Mouse (Mus musculus): ENCODE results near the gene Ggta1. TPM values are rescaled to one million over a fixed set of nuclear protein-coding genes. Genes with fewer than 3 reads are reported as not detected.

The Ggta1 gene
- polyA plus RNA-seq, 1 experiment from 2014 or later, result 6.1 TPM

GRCm38 (mm10) chr2:35398184-35398828, 64.7 kb downstream of the Ggta1 start:
- no peak overlapping the region for H3K4me3 ChIP-seq (ENCODE audit: low read depth, low read length)
- H3K27ac ChIP-seq (ENCODE audit: low read length), result no peak overlapping the region
- H3K36me3 ChIP-seq (ENCODE audit: control insufficient read depth, insufficient read depth, low read length), result no peaks in the 10 kb centered on the region
- no peak overlapping the region for H3K9ac ChIP-seq (ENCODE audit: low read depth, low read length)
- H3K4me2 ChIP-seq (ENCODE audit: low read length), result no peak overlapping the region
- no peaks in the 10 kb centered on the region for H3K9me3 ChIP-seq (replicated peaks; ENCODE audit: control insufficient read depth, low read length, poor library complexity, severe bottlenecking)
- WGBS, result 82% methylated on average over 6 of the region's 6 CpGs
- H3K27me3 ChIP-seq (ENCODE audit: control insufficient read depth, insufficient read depth, low read depth, low read length), result no peaks in the 10 kb centered on the region
- H3K4me1 ChIP-seq (ENCODE audit: control insufficient read depth, insufficient read depth, low read length), result no peaks in the 10 kb centered on the region
- no peak for ATAC-seq

- WGBS, result 51% methylated on average over 11 of the region's 11 CpGs
- ATAC-seq, result peak; percentile 51; the same call in 1 of the 2 replicates
- H3K4me2 ChIP-seq (ENCODE audit: low read length), result no peak overlapping the region
These were observed 65.3 kb downstream of the Ggta1 start for GRCm38 (mm10) chr2:35397590-35398173.

GRCm38 (mm10) chr2:35397096-35397495, 65.9 kb downstream of the Ggta1 start, which contains the start of gene 4930402F06Rik:
4930402F06Rik (minus strand) TSS chr2:35397175.
- H3K4me3 ChIP-seq (ENCODE audit: low read depth, low read length), result no peak within 1 kb of the TSS
- H3K9ac ChIP-seq (ENCODE audit: low read depth, low read length), result no peak within 1 kb of the TSS
- H3K4me2 ChIP-seq (ENCODE audit: low read length), result no peak within 1 kb of the TSS
- no peaks in the 10 kb centered on the region for H3K27me3 ChIP-seq (ENCODE audit: control insufficient read depth, insufficient read depth, low read depth, low read length)
- H3K4me1 ChIP-seq (ENCODE audit: control insufficient read depth, insufficient read depth, low read length), result no peaks in the 10 kb centered on the region
- WGBS, result 53% methylated on average over 5 of the region's 5 CpGs
- no peaks in the 10 kb centered on the region for H3K36me3 ChIP-seq (ENCODE audit: control insufficient read depth, insufficient read depth, low read length)
- peak; percentile 62; the same call in 1 of the 2 replicates for ATAC-seq
- H3K27ac ChIP-seq (ENCODE audit: low read length), result no peak within 1 kb of the TSS
- H3K9me3 ChIP-seq (replicated peaks; ENCODE audit: control insufficient read depth, low read length, poor library complexity, severe bottlenecking), result no peaks in the 10 kb centered on the region

More at GRCm38 (mm10) chr2:35397590-35398173, 65.3 kb downstream of the Ggta1 start:
- no peaks in the 10 kb centered on the region for H3K27me3 ChIP-seq (ENCODE audit: control insufficient read depth, insufficient read depth, low read depth, low read length)
- H3K27ac ChIP-seq (ENCODE audit: low read length), result no peak overlapping the region
- H3K9me3 ChIP-seq (replicated peaks; ENCODE audit: control insufficient read depth, low read length, poor library complexity, severe bottlenecking), result no peaks in the 10 kb centered on the region
- H3K9ac ChIP-seq (ENCODE audit: low read depth, low read length), result no peak overlapping the region
- H3K4me3 ChIP-seq (ENCODE audit: low read depth, low read length), result no peak overlapping the region
- H3K36me3 ChIP-seq (ENCODE audit: control insufficient read depth, insufficient read depth, low read length), result no peaks in the 10 kb centered on the region
- H3K4me1 ChIP-seq (ENCODE audit: control insufficient read depth, insufficient read depth, low read length), result no peaks in the 10 kb centered on the region

- H3K4me1 ChIP-seq (ENCODE audit: control insufficient read depth, insufficient read depth, low read length), result no peaks in the 10 kb centered on the region
- ATAC-seq, result no peak
- no peaks in the 10 kb centered on the region for H3K36me3 ChIP-seq (ENCODE audit: control insufficient read depth, insufficient read depth, low read length)
These were observed 77.6 kb downstream of the Ggta1 start for GRCm38 (mm10) chr2:35385441-35385871.

GRCm38 (mm10) chr2:35379306-35379705, 83.7 kb downstream of the Ggta1 start:
- Histone ChIP-seq H3K4me1 (ENCODE audit: control insufficient read depth, insufficient read depth, low read length) (no peaks in the 10 kb centered on the region), H3K27ac (ENCODE audit: low read length) (no peak overlapping the region), H3K4me2 (ENCODE audit: low read length) (no peak overlapping the region), H3K9me3 (replicated peaks; ENCODE audit: control insufficient read depth, low read length, poor library complexity, severe bottlenecking) (no peaks in the 10 kb centered on the region), H3K9ac (ENCODE audit: low read depth, low read length) (no peak overlapping the region), H3K4me3 (ENCODE audit: low read depth, low read length) (no peak overlapping the region), H3K36me3 (ENCODE audit: control insufficient read depth, insufficient read depth, low read length) (no peaks in the 10 kb centered on the region), H3K27me3 (ENCODE audit: control insufficient read depth, insufficient read depth, low read depth, low read length) (no peaks in the 10 kb centered on the region)
- no peak for ATAC-seq
- 72% methylated on average over 9 of the region's 9 CpGs for WGBS

More at GRCm38 (mm10) chr2:35385441-35385871, 77.6 kb downstream of the Ggta1 start:
- WGBS, result 84% methylated on average over 9 of the region's 9 CpGs
- Histone ChIP-seq H3K27me3 (ENCODE audit: control insufficient read depth, insufficient read depth, low read depth, low read length) (no peaks in the 10 kb centered on the region), H3K9me3 (replicated peaks; ENCODE audit: control insufficient read depth, low read length, poor library complexity, severe bottlenecking) (no peaks in the 10 kb centered on the region), H3K9ac (ENCODE audit: low read depth, low read length) (no peak overlapping the region), H3K27ac (ENCODE audit: low read length) (no peak overlapping the region), H3K4me2 (ENCODE audit: low read length) (no peak overlapping the region), H3K4me3 (ENCODE audit: low read depth, low read length) (no peak overlapping the region)

- 82% methylated on average over 6 of the region's 6 CpGs for WGBS
- H3K9me3 ChIP-seq (replicated peaks; ENCODE audit: control insufficient read depth, low read length, poor library complexity, severe bottlenecking), result no peaks in the 10 kb centered on the region
- H3K9ac ChIP-seq (ENCODE audit: low read depth, low read length), result no peak overlapping the region
- no peaks in the 10 kb centered on the region for H3K36me3 ChIP-seq (ENCODE audit: control insufficient read depth, insufficient read depth, low read length)
- no peaks in the 10 kb centered on the region for H3K27me3 ChIP-seq (ENCODE audit: control insufficient read depth, insufficient read depth, low read depth, low read length)
- no peak overlapping the region for H3K4me2 ChIP-seq (ENCODE audit: low read length)
- H3K4me3 ChIP-seq (ENCODE audit: low read depth, low read length), result no peak overlapping the region
- no peaks in the 10 kb centered on the region for H3K4me1 ChIP-seq (ENCODE audit: control insufficient read depth, insufficient read depth, low read length)
- no peak overlapping the region for H3K27ac ChIP-seq (ENCODE audit: low read length)
- no peak for ATAC-seq
These were observed 85.4 kb downstream of the Ggta1 start for GRCm38 (mm10) chr2:35377600-35377999.

GRCm38 (mm10) chr2:35373003-35373402, 90.0 kb downstream of the Ggta1 start:
- WGBS, result 16% methylated on average over 3 of the region's 3 CpGs
- Histone ChIP-seq H3K4me1 (ENCODE audit: control insufficient read depth, insufficient read depth, low read length) (no peaks in the 10 kb centered on the region), H3K9me3 (replicated peaks; ENCODE audit: control insufficient read depth, low read length, poor library complexity, severe bottlenecking) (no peaks in the 10 kb centered on the region), H3K36me3 (ENCODE audit: control insufficient read depth, insufficient read depth, low read length) (no peaks in the 10 kb centered on the region), H3K4me2 (ENCODE audit: low read length) (no peak overlapping the region), H3K4me3 (ENCODE audit: low read depth, low read length) (no peak overlapping the region), H3K9ac (ENCODE audit: low read depth, low read length) (no peak overlapping the region), H3K27me3 (ENCODE audit: control insufficient read depth, insufficient read depth, low read depth, low read length) (no peaks in the 10 kb centered on the region), H3K27ac (ENCODE audit: low read length) (no peak overlapping the region)
- ATAC-seq, result no peak

- Histone ChIP-seq H3K36me3 (ENCODE audit: control insufficient read depth, insufficient read depth, low read length) (no peaks in the 10 kb centered on the region), H3K4me1 (ENCODE audit: control insufficient read depth, insufficient read depth, low read length) (no peaks in the 10 kb centered on the region), H3K27me3 (ENCODE audit: control insufficient read depth, insufficient read depth, low read depth, low read length) (no peaks in the 10 kb centered on the region), H3K9ac (ENCODE audit: low read depth, low read length) (no peak overlapping the region), H3K4me2 (ENCODE audit: low read length) (no peak overlapping the region), H3K9me3 (replicated peaks; ENCODE audit: control insufficient read depth, low read length, poor library complexity, severe bottlenecking) (no peaks in the 10 kb centered on the region), H3K27ac (ENCODE audit: low read length) (no peak overlapping the region), H3K4me3 (ENCODE audit: low read depth, low read length) (no peak overlapping the region)
- ATAC-seq, result no peak
These were observed 92.3 kb downstream of the Ggta1 start for GRCm38 (mm10) chr2:35370686-35371085.

- H3K27ac ChIP-seq (ENCODE audit: low read length), result no peak within 1 kb of the TSS
- WGBS, result 79% methylated on average over 2 of the region's 2 CpGs
- no peak within 1 kb of the TSS for H3K4me3 ChIP-seq (ENCODE audit: low read depth, low read length)
- no peak within 1 kb of the TSS for H3K4me2 ChIP-seq (ENCODE audit: low read length)
- H3K4me1 ChIP-seq (ENCODE audit: control insufficient read depth, insufficient read depth, low read length), result no peaks in the 10 kb centered on the region
- no peak for ATAC-seq
- H3K9me3 ChIP-seq (replicated peaks; ENCODE audit: control insufficient read depth, low read length, poor library complexity, severe bottlenecking), result no peaks in the 10 kb centered on the region; the same call in 1 of the 2 replicates
- no peaks in the 10 kb centered on the region for H3K36me3 ChIP-seq (ENCODE audit: control insufficient read depth, insufficient read depth, low read length)
- no peak within 1 kb of the TSS for H3K9ac ChIP-seq (ENCODE audit: low read depth, low read length)
- H3K27me3 ChIP-seq (ENCODE audit: control insufficient read depth, insufficient read depth, low read depth, low read length), result no peaks in the 10 kb centered on the region
These were observed 95.4 kb downstream of the Ggta1 start, which contains the start of gene 4930568D16Rik for GRCm38 (mm10) chr2:35367629-35368028. 4930568D16Rik (minus strand) TSS chr2:35367729.

Data from midbrain, embryonic 16.5 days (tissue).